Mouse (Mus musculus) stomach, embryonic 14.5 days (tissue): ENCODE results near the gene H2afv. TPM values are rescaled to one million over a fixed set of nuclear protein-coding genes. Genes with fewer than 3 reads are reported as not detected.

Source experiments
- ATAC-seq: fragments of 200-750 bp; cut with Nextera tagmentation; 2 replicates; pipeline ENCODE4 v1.8.0; 2017; ENCODE audit warnings: low read depth, moderate TSS enrichment; ENCODE audit not compliant: insufficient number of reproducible peaks, insufficient read depth, low FRiP score
- H3K27ac ChIP-seq: fragments of 300-500 bp; sonication (generic); 2 replicates; pipeline ENCODE4 v1.5.1; 2014; ENCODE audit warnings: mild to moderate bottlenecking, low read length, moderate library complexity, mixed read lengths
- H3K27me3 ChIP-seq: fragments of 300-500 bp; sonication (generic); 2 replicates; pipeline ENCODE4 v1.6.1; 2014; ENCODE audit warnings: low read length, control low read depth, mixed read lengths; ENCODE audit not compliant: control insufficient read depth, insufficient read depth
- H3K36me3 ChIP-seq: fragments of 300-500 bp; sonication (generic); 2 replicates; pipeline ENCODE4 v1.6.1; 2014; ENCODE audit warnings: mild to moderate bottlenecking, control low read depth, low read length, moderate library complexity, mixed read lengths; ENCODE audit not compliant: control insufficient read depth, insufficient read depth
- H3K4me1 ChIP-seq: fragments of 300-500 bp; sonication (generic); 2 replicates; pipeline ENCODE4 v1.6.1; 2014; ENCODE audit warnings: low read length, control low read depth, mixed read lengths; ENCODE audit not compliant: control insufficient read depth, insufficient read depth
- H3K4me2 ChIP-seq: fragments of 300-500 bp; sonication (generic); replicated peaks from 2 replicates; pipeline ENCODE4 v1.6.1; 2014; ENCODE audit warnings: low read depth, low read length, control low read depth
- H3K4me3 ChIP-seq: fragments of 300-500 bp; sonication (generic); 2 replicates; pipeline ENCODE4 v1.5.1; 2014; ENCODE audit warnings: low read depth, low read length, control low read depth
- H3K9ac ChIP-seq: fragments of 300-500 bp; sonication (generic); replicated peaks from 2 replicates; pipeline ENCODE4 v1.6.1; 2014; ENCODE audit warnings: low read depth, mild to moderate bottlenecking, control low read depth, low read length, moderate library complexity, mixed read lengths
- H3K9me3 ChIP-seq: fragments of 300-500 bp; sonication (generic); 2 replicates; pipeline ENCODE4 v1.6.1; 2016; ENCODE audit warnings: low read depth, low read length, control low read depth; ENCODE audit not compliant: control insufficient read depth
- WGBS: fragments of 180-500 bp; shearing (Covaris S2); extraction: QIAGEN DNeasy Blood & Tissue Kit; methylation state at CpG from one replicate; pipeline ENCODE4 v1.1.7; 2014; 5-methylcytosine and 5-hydroxymethylcytosine counted together
- polyA plus RNA-seq: library from polyadenylated mRNA; unstranded; fragments of >200 nt; fragmentation: Nextera tagmentation; extraction: Ambion mirVana; gene quantifications from 2 replicates; pipeline ENCODE4 v1.2.1, GENCODE M21; 2014

H2afv gene
- polyA plus RNA-seq, 1 experiment from 2014 or later = 623 TPM

- Histone ChIP-seq H3K9me3 (no peaks in the 10 kb centered on the region), H3K27me3 (no peaks in the 10 kb centered on the region), H3K36me3 (no peaks in the 10 kb centered on the region), H3K9ac (no peak overlapping the region), H3K27ac (no peak overlapping the region), H3K4me2 (no peak overlapping the region), H3K4me1 (peaks cover 6% of the 10 kb centered on the region), H3K4me3 (no peak overlapping the region)
- 67% methylated on average over 4 of the region's 4 CpGs for WGBS
- ATAC-seq = no peak
Observed at GRCm38 (mm10) chr11:6447493-6447892, 3.2 kb upstream of the H2afv start.

DNA sequence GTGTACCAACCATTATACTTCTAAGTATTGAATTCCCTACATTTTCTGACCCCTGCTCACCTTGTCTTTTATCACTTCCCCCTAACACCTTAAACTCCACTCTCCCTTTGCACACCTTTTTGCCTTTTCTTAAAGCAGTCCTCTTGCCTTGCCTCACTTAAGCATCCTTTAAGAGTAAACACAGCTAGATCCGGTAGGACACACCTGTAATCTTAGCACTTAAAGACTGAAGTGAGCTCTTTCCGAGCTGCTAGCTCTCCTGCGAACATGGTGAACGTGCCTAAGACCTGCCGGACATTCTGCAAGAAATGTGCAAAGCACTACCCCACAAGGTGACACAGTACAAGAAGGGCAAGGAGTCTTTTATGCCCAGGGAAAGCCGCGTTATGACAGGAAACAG, 1.7 kb upstream of the H2afv start:
- 87% methylated on average over 7 of the region's 7 CpGs for WGBS
- Histone ChIP-seq H3K9me3 (no peaks in the 10 kb centered on the region), H3K4me2 (no peak overlapping the region), H3K9ac (no peak overlapping the region), H3K27ac (no peak overlapping the region), H3K4me3 (no peak overlapping the region), H3K4me1 (peaks cover 6% of the 10 kb centered on the region), H3K27me3 (no peaks in the 10 kb centered on the region), H3K36me3 (no peaks in the 10 kb centered on the region)
- no peak for ATAC-seq

DNA sequence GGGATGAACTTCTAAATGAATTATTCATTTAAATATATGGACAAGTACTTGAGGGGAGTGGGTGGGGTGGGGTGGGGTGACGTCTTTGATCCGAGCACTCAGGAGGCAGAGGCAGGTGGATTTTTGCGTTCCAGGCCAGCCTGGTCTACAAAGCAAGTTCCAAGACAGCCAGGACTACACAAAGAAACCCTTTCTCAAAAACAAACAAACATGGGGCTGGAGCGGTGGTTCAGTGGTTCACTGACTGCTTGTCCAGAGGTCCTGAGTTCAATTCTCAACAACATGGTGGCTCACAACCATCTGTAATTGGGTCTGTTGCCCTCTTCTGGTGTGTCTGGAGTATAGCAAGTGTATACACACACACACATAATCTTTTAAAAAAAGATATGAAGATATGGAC, 1.2 kb upstream of the H2afv start:
- Histone ChIP-seq H3K4me2 (no peak overlapping the region), H3K27me3 (no peaks in the 10 kb centered on the region), H3K9me3 (no peaks in the 10 kb centered on the region), H3K4me3 (no peak overlapping the region), H3K36me3 (no peaks in the 10 kb centered on the region), H3K27ac (no peak overlapping the region), H3K9ac (no peak overlapping the region), H3K4me1 (peaks cover 6% of the 10 kb centered on the region)
- ATAC-seq = no peak
- WGBS = 76% methylated on average over 4 of the region's 4 CpGs

DNA sequence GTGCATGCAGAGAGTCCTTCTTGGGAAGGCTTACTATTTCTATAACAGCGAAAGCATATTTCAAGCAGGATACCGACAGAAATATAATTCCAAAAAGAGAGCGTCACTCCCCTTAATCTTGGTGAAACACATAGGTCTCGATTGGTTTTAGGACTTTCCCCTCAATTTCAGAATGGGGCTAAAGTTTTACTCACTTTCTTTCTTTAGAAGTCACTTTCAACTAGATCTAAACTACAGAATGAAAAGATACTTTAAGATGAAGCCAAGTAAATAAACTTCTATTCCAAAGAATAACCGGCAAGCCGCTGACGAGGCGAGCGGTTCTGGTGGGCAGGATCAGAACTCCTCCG, 541 bp downstream of the H2afv start:
- Histone ChIP-seq H3K36me3 (peaks cover 3% of the 10 kb centered on the region; the same call in 1 of the 2 replicates), H3K9me3 (no peaks in the 10 kb centered on the region), H3K4me3 (peak overlapping the region; percentile 70), H3K27ac (peak overlapping the region; percentile 93), H3K4me2 (peak overlapping the region; percentile 72), H3K9ac (peak overlapping the region; percentile 84), H3K4me1 (peaks cover 6% of the 10 kb centered on the region), H3K27me3 (no peaks in the 10 kb centered on the region)
- WGBS = under 1% methylated on average over 10 of the region's 10 CpGs
- ATAC-seq = no peak

DNA sequence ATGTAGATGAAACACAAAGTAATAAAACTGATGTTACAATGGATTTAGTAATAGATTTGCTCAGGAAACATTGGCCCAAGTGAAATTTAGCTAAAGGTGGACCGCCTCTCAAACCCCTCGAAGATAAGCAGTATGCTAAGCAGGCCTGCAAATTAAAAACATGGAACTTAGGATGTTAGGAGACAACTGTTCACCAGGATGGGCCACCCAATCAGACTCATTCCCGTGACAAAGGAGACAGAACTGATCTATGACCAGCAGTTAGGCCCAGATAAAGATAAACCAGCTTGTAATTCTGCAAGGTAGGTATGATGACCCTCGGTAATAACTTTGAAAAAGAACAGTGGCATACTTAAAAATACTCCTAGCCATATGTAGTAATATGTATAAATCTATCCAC, 1.1 kb downstream of the H2afv start:
- Histone ChIP-seq H3K27ac (peak overlapping the region; percentile 93; the same call in 1 of the 2 replicates), H3K4me1 (peaks cover 6% of the 10 kb centered on the region), H3K9ac (peak overlapping the region; percentile 84), H3K9me3 (no peaks in the 10 kb centered on the region), H3K36me3 (peaks cover 6% of the 10 kb centered on the region), H3K4me2 (peak overlapping the region; percentile 72), H3K4me3 (peak overlapping the region; percentile 70), H3K27me3 (no peaks in the 10 kb centered on the region)
- ATAC-seq = no peak
- WGBS = 53% methylated on average over 4 of the region's 4 CpGs

- H3K4me3 ChIP-seq = no peak overlapping the region; the same call in 1 of the 2 replicates
- no peaks in the 10 kb centered on the region for H3K9me3 ChIP-seq
- 91% methylated on average over 4 of the region's 4 CpGs for WGBS
- no peak overlapping the region for H3K9ac ChIP-seq
- peaks cover 11% of the 10 kb centered on the region for H3K36me3 ChIP-seq
- H3K27me3 ChIP-seq = no peaks in the 10 kb centered on the region
- H3K4me1 ChIP-seq = peaks cover 6% of the 10 kb centered on the region
- no peak overlapping the region for H3K27ac ChIP-seq
- ATAC-seq = no peak
- peak overlapping the region; percentile 72; the same call in 1 of the 2 replicates for H3K4me2 ChIP-seq
Observed at GRCm38 (mm10) chr11:6442566-6442965, 1.7 kb downstream of the H2afv start.

GRCm38 (mm10) chr11:6440171-6440570, 4.1 kb downstream of the H2afv start:
- no peak overlapping the region for H3K9ac ChIP-seq
- no peaks in the 10 kb centered on the region for H3K9me3 ChIP-seq
- H3K27ac ChIP-seq = no peak overlapping the region
- peaks cover 6% of the 10 kb centered on the region for H3K4me1 ChIP-seq
- H3K27me3 ChIP-seq = no peaks in the 10 kb centered on the region
- H3K36me3 ChIP-seq = peaks cover 30% of the 10 kb centered on the region
- H3K4me2 ChIP-seq = no peak overlapping the region
- no peak overlapping the region for H3K4me3 ChIP-seq
- 93% methylated on average over 4 of the region's 4 CpGs for WGBS
- no peak for ATAC-seq

- Histone ChIP-seq H3K36me3 (peaks cover 50% of the 10 kb centered on the region), H3K4me2 (no peak overlapping the region), H3K4me3 (no peak overlapping the region), H3K9me3 (no peaks in the 10 kb centered on the region), H3K27me3 (no peaks in the 10 kb centered on the region), H3K27ac (no peak overlapping the region), H3K9ac (no peak overlapping the region), H3K4me1 (no peaks in the 10 kb centered on the region)
- WGBS = 88% methylated on average over 2 of the region's 2 CpGs
- no peak for ATAC-seq
Observed at GRCm38 (mm10) chr11:6437667-6438066, 6.6 kb downstream of the H2afv start.

GRCm38 (mm10) chr11:6436442-6436841, 7.8 kb downstream of the H2afv start:
- H3K9me3 ChIP-seq = no peaks in the 10 kb centered on the region
- H3K9ac ChIP-seq = no peak overlapping the region
- WGBS = 76% methylated on average over 8 of the region's 8 CpGs
- ATAC-seq = no peak
- peaks cover 62% of the 10 kb centered on the region for H3K36me3 ChIP-seq
- no peak overlapping the region for H3K4me3 ChIP-seq
- no peaks in the 10 kb centered on the region for H3K27me3 ChIP-seq
- H3K4me1 ChIP-seq = no peaks in the 10 kb centered on the region
- H3K4me2 ChIP-seq = no peak overlapping the region
- H3K27ac ChIP-seq = no peak overlapping the region
